Mouse (Mus musculus) midbrain, embryonic 11.5 days (tissue): ENCODE results near the gene Adgrg6. TPM values are rescaled to one million over a fixed set of nuclear protein-coding genes. Genes with fewer than 3 reads are reported as not detected.

Experiments
- ATAC-seq: fragments of 200-750 bp; cut with Nextera tagmentation; 2 replicates; pipeline ENCODE4 v1.8.0; 2017; ENCODE audit warnings: moderate TSS enrichment, moderate library complexity; ENCODE audit not compliant: low FRiP score
- DNase-seq: peaks from one replicate; pipeline ENCODE4 v3.0.0; 2015; ENCODE audit warnings: low spot score; ENCODE audit errors: missing footprints
- H3K27ac ChIP-seq: fragments of 300-500 bp; sonication (generic); 2 replicates; pipeline ENCODE4 v1.5.1; 2014; ENCODE audit warnings: low read depth, low read length
- H3K27me3 ChIP-seq: fragments of 300-500 bp; sonication (generic); 2 replicates; pipeline ENCODE4 v1.6.1; 2014; ENCODE audit warnings: mild to moderate bottlenecking, low read length, moderate library complexity, mixed read lengths; ENCODE audit not compliant: control insufficient read depth, insufficient read depth
- H3K36me3 ChIP-seq: fragments of 300-500 bp; sonication (generic); 2 replicates; pipeline ENCODE4 v1.6.1; 2014; ENCODE audit warnings: mild to moderate bottlenecking, low read length, moderate library complexity, mixed read lengths; ENCODE audit not compliant: control insufficient read depth, insufficient read depth
- H3K4me1 ChIP-seq: fragments of 300-500 bp; sonication (generic); 2 replicates; pipeline ENCODE4 v1.6.1; 2014; ENCODE audit warnings: low read length; ENCODE audit not compliant: control insufficient read depth, insufficient read depth
- H3K4me2 ChIP-seq: fragments of 300-500 bp; sonication (generic); 2 replicates; pipeline ENCODE4 v1.6.1; 2014; ENCODE audit warnings: mild to moderate bottlenecking, moderate library complexity
- H3K4me3 ChIP-seq: fragments of 300-500 bp; sonication (generic); 2 replicates; pipeline ENCODE4 v1.5.1; 2014; ENCODE audit warnings: low read depth, low read length
- H3K9ac ChIP-seq: fragments of 300-500 bp; sonication (generic); 2 replicates; pipeline ENCODE4 v1.6.1; 2014; ENCODE audit warnings: low read length
- H3K9me3 ChIP-seq: fragments of 300-500 bp; sonication (generic); 2 replicates; pipeline ENCODE4 v1.6.1; 2016; ENCODE audit warnings: low read length; ENCODE audit not compliant: control insufficient read depth
- WGBS: fragments of 180-500 bp; shearing (Covaris S2); extraction: QIAGEN DNeasy Blood & Tissue Kit; methylation state at CpG from one replicate; pipeline ENCODE4 v1.1.7; 2014; 5-methylcytosine and 5-hydroxymethylcytosine counted together
- polyA plus RNA-seq: library from polyadenylated mRNA; unstranded; fragments of >200 nt; fragmentation: Nextera tagmentation; extraction: Ambion mirVana; gene quantifications from 2 replicates; pipeline ENCODE4 v1.2.1, GENCODE M21; 2014

The Adgrg6 gene
- polyA plus RNA-seq, 1 experiment from 2014 or later, result 1.2 TPM

- 28% methylated on average over 2 of the region's 2 CpGs for WGBS
- Histone ChIP-seq H3K27me3 (no peaks in the 10 kb centered on the region), H3K4me1 (no peaks in the 10 kb centered on the region; the same call in 1 of the 2 replicates), H3K27ac (no peak overlapping the region), H3K9ac (no peak overlapping the region), H3K4me3 (no peak overlapping the region), H3K9me3 (no peaks in the 10 kb centered on the region), H3K36me3 (no peaks in the 10 kb centered on the region), H3K4me2 (no peak overlapping the region)
- ATAC-seq, result peak; percentile 71
- no peak for DNase-seq
Observed at GRCm38 (mm10) chr10:14511904-14512663, 33.4 kb downstream of the Adgrg6 start.

GRCm38 (mm10) chr10:14511157-14511556, 34.3 kb downstream of the Adgrg6 start:
- no peaks in the 10 kb centered on the region for H3K9me3 ChIP-seq
- H3K4me3 ChIP-seq, result no peak overlapping the region
- no peaks in the 10 kb centered on the region for H3K36me3 ChIP-seq
- ATAC-seq (no peak), DNase-seq (no peak)
- no peak overlapping the region for H3K9ac ChIP-seq
- H3K27me3 ChIP-seq, result no peaks in the 10 kb centered on the region
- H3K27ac ChIP-seq, result no peak overlapping the region
- 84% methylated on average over 3 of the region's 3 CpGs for WGBS
- no peaks in the 10 kb centered on the region; the same call in 1 of the 2 replicates for H3K4me1 ChIP-seq
- H3K4me2 ChIP-seq, result no peak overlapping the region

GRCm38 (mm10) chr10:14495658-14496057, 49.8 kb downstream of the Adgrg6 start:
- Histone ChIP-seq H3K27me3 (no peaks in the 10 kb centered on the region), H3K4me1 (no peaks in the 10 kb centered on the region), H3K36me3 (no peaks in the 10 kb centered on the region), H3K4me2 (no peak overlapping the region), H3K4me3 (no peak overlapping the region), H3K27ac (no peak overlapping the region), H3K9me3 (no peaks in the 10 kb centered on the region), H3K9ac (no peak overlapping the region)
- ATAC-seq, result no peak
- no peak for DNase-seq

GRCm38 (mm10) chr10:14495204-14495603, 50.3 kb downstream of the Adgrg6 start:
- no peak overlapping the region for H3K9ac ChIP-seq
- H3K4me1 ChIP-seq, result no peaks in the 10 kb centered on the region
- H3K36me3 ChIP-seq, result no peaks in the 10 kb centered on the region
- H3K27ac ChIP-seq, result no peak overlapping the region
- no peaks in the 10 kb centered on the region for H3K9me3 ChIP-seq
- ATAC-seq, result no peak
- H3K4me3 ChIP-seq, result no peak overlapping the region
- no peak for DNase-seq
- H3K27me3 ChIP-seq, result no peaks in the 10 kb centered on the region
- H3K4me2 ChIP-seq, result no peak overlapping the region

- no peak overlapping the region for H3K27ac ChIP-seq
- 85% methylated on average over 4 of the region's 4 CpGs for WGBS
- no peak overlapping the region for H3K9ac ChIP-seq
- no peak overlapping the region for H3K4me2 ChIP-seq
- ATAC-seq (no peak), DNase-seq (no peak)
- no peaks in the 10 kb centered on the region for H3K4me1 ChIP-seq
- no peaks in the 10 kb centered on the region for H3K36me3 ChIP-seq
- no peaks in the 10 kb centered on the region for H3K9me3 ChIP-seq
- no peaks in the 10 kb centered on the region for H3K27me3 ChIP-seq
- no peak overlapping the region for H3K4me3 ChIP-seq
Observed at GRCm38 (mm10) chr10:14491838-14492237, 53.6 kb downstream of the Adgrg6 start.

GRCm38 (mm10) chr10:14483257-14483656, 62.2 kb downstream of the Adgrg6 start:
- ATAC-seq (no peak), DNase-seq (no peak)
- Histone ChIP-seq H3K27ac (no peak overlapping the region), H3K9ac (no peak overlapping the region), H3K4me2 (no peak overlapping the region), H3K4me1 (no peaks in the 10 kb centered on the region), H3K36me3 (no peaks in the 10 kb centered on the region), H3K4me3 (no peak overlapping the region), H3K9me3 (no peaks in the 10 kb centered on the region), H3K27me3 (no peaks in the 10 kb centered on the region)
- WGBS, result 88% methylated on average over 5 of the region's 5 CpGs

GRCm38 (mm10) chr10:14482483-14482882, 63.0 kb downstream of the Adgrg6 start:
- no peak overlapping the region for H3K4me3 ChIP-seq
- H3K27ac ChIP-seq, result no peak overlapping the region
- no peaks in the 10 kb centered on the region for H3K4me1 ChIP-seq
- 49% methylated on average over 5 of the region's 5 CpGs for WGBS
- H3K4me2 ChIP-seq, result no peak overlapping the region
- no peak for DNase-seq
- no peaks in the 10 kb centered on the region for H3K36me3 ChIP-seq
- H3K9ac ChIP-seq, result no peak overlapping the region
- no peaks in the 10 kb centered on the region for H3K9me3 ChIP-seq
- peak; percentile 50; the same call in 1 of the 2 replicates for ATAC-seq
- H3K27me3 ChIP-seq, result no peaks in the 10 kb centered on the region

GRCm38 (mm10) chr10:14480928-14481327, 64.5 kb downstream of the Adgrg6 start:
- H3K27ac ChIP-seq, result no peak overlapping the region

GRCm38 (mm10) chr10:14476393-14476792, 69.1 kb downstream of the Adgrg6 start:
- DNase-seq, result no peak
- ATAC-seq, result no peak
- H3K27ac ChIP-seq, result no peak overlapping the region
- 54% methylated on average over 1 of the region's 1 CpGs for WGBS
- no peaks in the 10 kb centered on the region for H3K4me1 ChIP-seq
- no peaks in the 10 kb centered on the region for H3K36me3 ChIP-seq
- no peaks in the 10 kb centered on the region for H3K27me3 ChIP-seq
- H3K9me3 ChIP-seq, result no peaks in the 10 kb centered on the region
- H3K4me3 ChIP-seq, result no peak overlapping the region
- no peak overlapping the region for H3K9ac ChIP-seq
- no peak overlapping the region for H3K4me2 ChIP-seq

More at GRCm38 (mm10) chr10:14480928-14481327, 64.5 kb downstream of the Adgrg6 start:
- DNase-seq (no peak), ATAC-seq (no peak)
- WGBS, result 57% methylated on average over 5 of the region's 5 CpGs
- Histone ChIP-seq H3K9me3 (no peaks in the 10 kb centered on the region), H3K4me3 (no peak overlapping the region), H3K27me3 (no peaks in the 10 kb centered on the region), H3K36me3 (no peaks in the 10 kb centered on the region), H3K9ac (no peak overlapping the region), H3K4me1 (no peaks in the 10 kb centered on the region), H3K4me2 (no peak overlapping the region)
